ENCODE assay signal across 1 mouse cellular context in genomic region chr13:8871314-8871962, GRCm38 (mm10).
TF ChIP-seq lines count a peak whose summit lies in the region.

TSS of gene Wdr37 (minus strand) at chr13:8871909.

TF ChIP-seq in MEL, 35 proteins besides CTCF, POLR2A, EP300 and RAD21 (continued from another document):
- TF ChIP-seq CHD1 (IDR thresholded peaks at IDR 0.05; ENCODE audit: low read depth, low read length) (no peak), USF2 (IDR thresholded peaks at IDR 0.05; ENCODE audit: borderline replicate concordance in 1 of 2, insufficient read depth in 1 of 2, low read depth in 1 of 2, low read length in 2 of 2) (no peak), BHLHE40 (IDR thresholded peaks at IDR 0.05; ENCODE audit: borderline replicate concordance, low read depth, low read length) (no peak), HCFC1 (IDR thresholded peaks at IDR 0.05; ENCODE audit: low read depth, low read length) (0 out of 2 replicates have a peak, but pooled peaks have one; percentile 26), MAZ (IDR thresholded peaks at IDR 0.05; ENCODE audit: low read depth, low read length) (no peak), MAX (IDR thresholded peaks at IDR 0.05; ENCODE audit: low read length) (no peak), POLR2AphosphoS2 (IDR thresholded peaks at IDR 0.05; ENCODE audit: low read length) (no peak)
TF ChIP-seq in MEL: peak in this region for 11.
